Mouse (Mus musculus) adrenal gland (tissue): ENCODE data around the gene Slc16a13.

Source experiments
- intact Hi-C: fragments of 180-260 bp; cut with DNase I; formaldehyde crosslinking; loops from one replicate; pipeline ENCODE4 v1.15.1; 2025

The Slc16a13 gene

DNA sequence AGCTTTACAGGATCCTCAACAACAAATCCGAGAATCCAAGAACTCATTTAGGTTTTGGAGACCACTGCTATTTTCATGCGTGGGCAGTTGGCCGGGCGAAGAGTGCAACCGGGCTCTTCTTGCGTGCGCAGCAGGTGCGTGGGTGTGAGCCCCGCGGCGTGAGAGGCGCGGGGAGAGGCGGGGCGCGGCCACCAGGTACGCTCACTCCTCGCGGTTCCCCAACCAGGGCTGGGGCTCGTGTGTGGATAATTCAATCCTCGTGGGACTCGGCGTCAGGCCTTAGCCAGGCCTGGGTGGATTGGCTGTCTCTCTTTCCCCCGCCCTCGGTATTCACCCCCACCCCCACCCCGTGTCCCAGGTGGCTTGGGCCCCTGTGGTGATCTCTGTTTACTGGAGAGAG is 7.1 kb downstream of the Slc16a13 start:
- intact Hi-C loops = loop anchor here (2.0 to 10.0 kb wide), 3 partner anchors 36 to 279 kb away; partner anchors contain the start of genes Asgr1 and Ybx2

DNA sequence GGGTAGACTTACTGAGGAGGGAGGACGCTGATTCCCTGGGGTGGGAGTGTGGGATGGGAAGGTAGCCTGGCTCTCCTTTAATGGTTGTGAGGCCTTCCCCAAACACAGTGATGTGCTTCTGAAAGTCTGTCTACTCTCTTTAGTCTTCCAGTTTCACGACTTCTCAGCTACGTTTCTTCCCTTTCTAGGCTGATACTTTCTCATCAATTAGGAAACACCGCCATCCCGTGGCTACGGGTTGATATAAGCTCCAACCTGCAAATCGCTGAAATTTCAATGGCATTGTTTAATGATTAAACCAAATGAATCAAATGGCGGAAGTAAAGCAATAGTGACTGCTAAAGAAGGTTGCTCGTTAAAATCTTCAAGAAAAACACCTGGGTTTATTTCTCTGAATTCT is 8.0 kb downstream of the Slc16a13 start:
- intact Hi-C loops = loop anchor here (2.0 to 10.0 kb wide), 3 partner anchors 36 to 278 kb away; partner anchors contain the start of genes Asgr1 and Ybx2

- intact Hi-C loops = loop anchor here (2.0 to 10.0 kb wide), 3 partner anchors 35 to 278 kb away; partner anchors contain the start of genes Asgr1 and Ybx2
Observed at GRCm38 (mm10) chr11:70212423-70212822, 8.4 kb downstream of the Slc16a13 start, which contains the start of gene Slc16a11. TSS of gene Slc16a11 (plus strand) at chr11:70212752.

GRCm38 (mm10) chr11:70211972-70212371 is 8.9 kb downstream of the Slc16a13 start:
- intact Hi-C loops = loop anchor here (2.0 to 10.0 kb wide), 3 partner anchors 35 to 277 kb away; partner anchors contain the start of genes Asgr1 and Ybx2

GRCm38 (mm10) chr11:70210681-70211080 is 10.2 kb downstream of the Slc16a13 start:
- intact Hi-C loops = loop anchor here (5.0 to 10.0 kb wide), 2 partner anchors 33 to 276 kb away; partner anchors contain the start of gene Ybx2

- intact Hi-C loops = no loop called here
Observed at GRCm38 (mm10) chr11:70208778-70209388, 12.0 kb downstream of the Slc16a13 start.

DNA sequence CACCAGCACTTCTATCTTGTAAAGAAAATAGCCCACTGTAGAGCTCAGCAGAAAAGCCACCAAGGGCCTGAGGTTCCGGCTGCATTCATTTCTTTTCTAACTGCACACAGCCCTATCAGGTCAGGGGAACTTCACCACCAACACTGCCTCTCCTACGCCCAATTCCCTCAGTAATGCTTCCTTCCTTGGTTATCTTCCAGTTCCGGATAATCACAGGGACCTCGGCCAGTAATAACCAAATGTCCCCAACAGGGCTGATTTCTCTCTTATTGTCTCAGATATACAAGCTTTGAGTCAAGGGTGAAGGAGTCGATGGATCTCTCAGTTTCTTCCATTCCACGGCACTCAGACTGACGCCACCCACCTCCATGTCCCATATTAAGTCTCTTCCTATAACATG is 13.6 kb downstream of the Slc16a13 start:
- intact Hi-C loops = no loop called here

GRCm38 (mm10) chr11:70206801-70207200 is 14.1 kb downstream of the Slc16a13 start:
- intact Hi-C loops = no loop called here

- intact Hi-C loops = loop anchor here (2.0 to 5.0 kb wide), 2 partner anchors 127 to 144 kb away; no protein-coding TSS in a partner anchor
Observed at GRCm38 (mm10) chr11:70201691-70202090, 19.2 kb downstream of the Slc16a13 start.

GRCm38 (mm10) chr11:70200036-70200608 is 20.7 kb downstream of the Slc16a13 start:
- intact Hi-C loops = loop anchor here (2.0 to 5.0 kb wide), 2 partner anchors 125 to 143 kb away; no protein-coding TSS in a partner anchor

GRCm38 (mm10) chr11:70199107-70199506 is 21.8 kb downstream of the Slc16a13 start:
- intact Hi-C loops = no loop called here

- intact Hi-C loops = no loop called here
Observed at GRCm38 (mm10) chr11:70198332-70198731, 22.5 kb downstream of the Slc16a13 start.

DNA sequence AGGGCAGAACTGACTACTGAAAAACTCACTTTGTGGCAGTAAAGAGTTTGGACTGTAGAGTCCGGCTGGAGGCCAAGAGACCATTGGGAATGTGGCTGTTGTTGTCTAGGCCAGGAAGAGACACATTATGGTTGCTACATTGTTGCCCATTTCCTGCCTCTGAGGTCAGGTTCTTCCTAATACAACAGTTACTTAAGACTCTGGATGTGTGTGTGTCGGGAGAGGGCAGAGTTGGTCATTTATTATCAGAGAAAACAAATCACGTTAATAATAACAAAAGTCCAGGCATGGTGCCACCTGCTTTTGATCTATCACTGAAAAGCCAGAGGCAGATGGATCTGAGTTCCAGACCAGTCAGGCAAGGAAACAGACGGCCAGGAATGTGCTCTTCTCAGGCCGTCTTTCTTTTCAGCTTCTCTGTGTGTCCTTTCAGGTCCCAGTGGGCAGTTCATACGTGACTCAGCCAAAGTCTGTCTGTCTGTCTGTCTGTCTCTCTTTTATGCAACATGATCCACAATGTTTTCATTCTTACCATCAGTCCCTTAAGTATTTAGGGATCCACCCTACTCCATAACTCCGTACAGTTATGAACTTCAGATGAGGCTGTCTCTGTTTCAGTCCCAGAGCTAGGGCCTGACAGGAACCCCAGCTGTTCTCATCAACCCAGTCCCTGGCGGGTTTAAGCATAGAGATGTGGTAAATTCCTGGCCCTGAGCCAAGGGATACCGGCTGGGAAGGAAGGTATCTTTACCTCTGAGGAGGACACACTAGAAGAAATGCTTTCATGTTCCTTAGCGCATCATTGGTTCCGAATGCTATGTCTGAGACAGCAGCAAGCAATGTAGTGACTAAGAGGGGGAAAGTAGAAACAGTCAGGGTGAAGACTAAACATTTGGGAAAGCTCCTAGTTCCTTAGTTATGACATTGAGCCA is 27.2 kb downstream of the Slc16a13 start:
- intact Hi-C loops = no loop called here

- intact Hi-C loops = no loop called here
Observed at GRCm38 (mm10) chr11:70192157-70192556, 28.7 kb downstream of the Slc16a13 start.

DNA sequence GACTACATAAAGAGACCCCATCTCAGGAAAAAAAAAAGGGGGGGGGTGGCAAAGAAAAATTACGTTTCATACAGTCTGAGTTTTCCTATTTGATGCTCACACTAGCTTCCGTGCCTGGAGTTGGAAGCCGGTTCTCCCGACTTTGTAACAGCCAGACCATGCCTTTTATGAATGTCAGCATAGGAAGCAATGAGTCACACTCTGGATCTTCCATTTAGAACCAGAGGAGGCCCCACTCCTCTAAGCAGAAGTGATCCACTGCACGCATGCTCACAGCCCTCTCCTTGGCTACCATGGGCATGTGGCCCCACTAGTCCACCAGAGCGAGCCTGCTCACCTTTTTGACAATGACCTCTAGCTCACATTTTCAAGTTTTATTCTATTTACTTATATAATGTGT is 29.7 kb downstream of the Slc16a13 start:
- intact Hi-C loops = no loop called here

- intact Hi-C loops = no loop called here
Observed at GRCm38 (mm10) chr11:70189319-70190134, 31.3 kb downstream of the Slc16a13 start.

GRCm38 (mm10) chr11:70185120-70185519 is 35.7 kb downstream of the Slc16a13 start:
- intact Hi-C loops = no loop called here

DNA sequence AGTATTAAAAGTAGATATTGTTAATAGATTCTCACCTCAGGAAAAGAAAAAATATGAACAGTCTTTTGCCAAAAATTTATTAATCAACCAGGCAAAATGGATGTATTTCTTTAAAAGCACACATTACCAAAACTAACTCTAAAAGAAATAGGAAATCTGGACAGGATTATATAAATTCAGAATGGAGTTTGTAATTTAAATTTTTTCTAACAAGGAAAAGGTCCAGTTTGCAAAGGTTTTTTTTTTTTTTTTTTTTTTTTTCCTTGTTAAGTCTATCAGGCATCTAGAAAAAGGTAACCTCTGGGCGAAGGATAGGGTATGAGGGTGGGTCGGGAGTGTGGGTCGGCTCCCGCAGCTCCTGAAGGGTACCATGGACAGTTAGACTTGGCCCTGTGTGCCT is 40.4 kb downstream of the Slc16a13 start:
- intact Hi-C loops = no loop called here

DNA sequence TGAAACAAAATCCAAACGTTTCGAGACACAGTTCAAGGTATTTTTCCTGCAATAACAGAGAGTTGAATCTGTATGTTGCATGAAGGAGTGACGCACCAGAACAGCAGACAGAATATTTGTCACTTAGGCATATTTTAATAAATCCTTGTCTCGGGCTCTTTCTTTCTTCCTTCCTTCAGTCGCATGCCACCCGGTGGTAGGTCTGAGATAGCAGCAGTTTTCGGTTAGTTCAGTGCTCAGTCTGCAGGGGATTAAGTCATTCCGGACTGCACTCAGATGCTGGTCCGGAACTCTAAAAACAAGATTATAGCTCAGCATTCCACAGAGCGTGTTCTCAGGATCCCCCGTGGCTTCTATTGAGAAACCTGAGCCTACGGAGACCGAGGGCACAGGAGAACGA is 41.5 kb downstream of the Slc16a13 start:
- intact Hi-C loops = loop anchor here (5.0 kb wide), 2 partner anchors 33 to 122 kb away; partner anchors contain the start of gene Slc16a11

DNA sequence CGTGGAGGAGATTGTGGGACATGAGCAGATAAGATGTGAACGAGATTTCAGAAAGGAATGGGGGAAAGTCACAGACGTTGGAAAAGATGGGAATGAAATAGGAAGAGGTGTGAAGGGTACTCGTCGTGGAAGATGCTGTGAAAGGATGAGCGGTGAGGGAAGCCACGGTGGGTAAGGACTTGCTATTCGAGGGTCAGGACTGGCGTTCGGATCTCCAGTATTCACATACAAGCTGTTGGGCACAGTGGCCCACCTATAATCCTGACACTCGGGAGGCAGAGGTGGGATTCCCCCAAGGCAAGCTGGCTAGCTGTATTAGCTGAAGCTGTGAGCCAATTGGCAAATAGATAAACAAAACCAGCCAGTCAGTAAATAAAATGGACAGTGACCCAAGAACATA is 42.1 kb downstream of the Slc16a13 start:
- intact Hi-C loops = loop anchor here (1.0 to 5.0 kb wide), 3 partner anchors 34 to 121 kb away; partner anchors contain the start of gene Slc16a11
